Comparison of ENCODE assay signal across 20 mouse cellular contexts in genomic region chr9:90490561-90491152, GRCm38 (mm10).
DNase-seq lines count a peak whose midpoint lies in the region; ATAC-seq and TF ChIP-seq lines count a peak whose summit lies in the region.
"Had no signal": no experiment of that assay in that cellular context is flagged by ENCODE, and none has a peak within 500 bp of the region (broad histone marks: within the 10 kb centered on the region; RNA-seq: fewer than 3 reads in every experiment).

No protein-coding gene starts in this region.

- no peak for DNase-seq in midbrain, embryonic 10.5 days (ENCODE audit: low spot score)
- DNase-seq in retina, embryonic 14.5 days (ENCODE audit: low spot score): peak; percentile 38
- DNase-seq in thymus, adult 2 months: no peak
- DNase-seq: adrenal gland, adult 8-10 months; cerebellum, adult 18-20 months; gastrocnemius, postnatal 36 days; right cerebral cortex, postnatal 14 days; thymus, postnatal 25 days had no signal

- H3K27ac ChIP-seq in forebrain, embryonic 13.5 days: no peak overlapping the region
- H3K27ac ChIP-seq in forebrain, embryonic 12.5 days: no peak overlapping the region
- H3K27ac ChIP-seq in midbrain, embryonic 13.5 days: no peak overlapping the region
- H3K27ac ChIP-seq in midbrain, embryonic 10.5 days (replicated peaks): no peak overlapping the region
- H3K27ac ChIP-seq in hindbrain, embryonic 15.5 days (replicated peaks): no peak overlapping the region
- no peak overlapping the region for H3K27ac ChIP-seq in thymus, adult 2 months (ENCODE audit: control insufficient read depth, insufficient read depth, low read length)
- no peak overlapping the region for H3K27ac ChIP-seq in liver, embryonic 12.5 days
- H3K27ac ChIP-seq: kidney, postnatal 0 days; layer of hippocampus, adult 2 months; left cerebral cortex, adult 2 months; limb, embryonic 12.5 days; liver, embryonic 14.5 days had no signal

- H3K4me2 ChIP-seq in forebrain, embryonic 13.5 days: no peak overlapping the region
- H3K4me2 ChIP-seq in forebrain, embryonic 12.5 days: no peak overlapping the region
- no peak overlapping the region for H3K4me2 ChIP-seq in midbrain, embryonic 13.5 days (replicated peaks)
- H3K4me2 ChIP-seq in hindbrain, embryonic 15.5 days: no peak overlapping the region
- H3K4me2 ChIP-seq in liver, embryonic 12.5 days: no peak overlapping the region
- H3K4me2 ChIP-seq: heart, embryonic 11.5 days; limb, embryonic 12.5 days had no signal

- no peak for TF ChIP-seq POLR2A in thymus, adult 2 months (IDR thresholded peaks at IDR 0.05; ENCODE audit: control insufficient read depth, extremely low read depth, insufficient read depth, low read length, poor library complexity)

- H3K27me3 ChIP-seq in forebrain, embryonic 13.5 days: no peaks in the 10 kb centered on the region
- H3K27me3 ChIP-seq in forebrain, embryonic 12.5 days: no peaks in the 10 kb centered on the region
- H3K27me3 ChIP-seq in midbrain, embryonic 13.5 days: no peaks in the 10 kb centered on the region
- no peaks in the 10 kb centered on the region for H3K27me3 ChIP-seq in midbrain, embryonic 10.5 days (ENCODE audit: low read depth, poor library complexity, severe bottlenecking)
- H3K27me3 ChIP-seq in hindbrain, embryonic 15.5 days: no peaks in the 10 kb centered on the region
- H3K27me3 ChIP-seq in thymus, adult 2 months (ENCODE audit: control insufficient read depth, insufficient read depth, low read length): no peaks in the 10 kb centered on the region
- H3K27me3 ChIP-seq in liver, embryonic 12.5 days (replicated peaks): no peaks in the 10 kb centered on the region
- H3K27me3 ChIP-seq: limb, embryonic 12.5 days had no signal

- no peak overlapping the region for H3K4me3 ChIP-seq in forebrain, embryonic 13.5 days
- H3K4me3 ChIP-seq in forebrain, embryonic 12.5 days (replicated peaks): no peak overlapping the region
- H3K4me3 ChIP-seq in midbrain, embryonic 13.5 days (replicated peaks): no peak overlapping the region
- no peak overlapping the region for H3K4me3 ChIP-seq in midbrain, embryonic 10.5 days
- no peak overlapping the region for H3K4me3 ChIP-seq in hindbrain, embryonic 15.5 days
- no peak overlapping the region for H3K4me3 ChIP-seq in thymus, adult 2 months (ENCODE audit: control insufficient read depth, insufficient read depth, low read length)
- H3K4me3 ChIP-seq in liver, embryonic 12.5 days: no peak overlapping the region
- H3K4me3 ChIP-seq: layer of hippocampus, adult 2 months; left cerebral cortex, adult 2 months; limb, embryonic 12.5 days had no signal

- no peaks in the 10 kb centered on the region for H3K9me3 ChIP-seq in forebrain, embryonic 13.5 days (replicated peaks)
- H3K9me3 ChIP-seq in forebrain, embryonic 12.5 days: no peaks in the 10 kb centered on the region
- H3K9me3 ChIP-seq in midbrain, embryonic 13.5 days: no peaks in the 10 kb centered on the region
- H3K9me3 ChIP-seq in midbrain, embryonic 10.5 days (replicated peaks): no peaks in the 10 kb centered on the region
- H3K9me3 ChIP-seq in hindbrain, embryonic 15.5 days: no peaks in the 10 kb centered on the region
- H3K9me3 ChIP-seq in liver, embryonic 12.5 days (replicated peaks): no peaks in the 10 kb centered on the region
- H3K9me3 ChIP-seq: limb, embryonic 12.5 days had no signal

- 65% methylated on average over 7 of the region's 7 CpGs for WGBS in forebrain, embryonic 13.5 days
- 76% methylated on average over 7 of the region's 7 CpGs for WGBS in forebrain, embryonic 12.5 days
- WGBS in midbrain, embryonic 13.5 days: 78% methylated on average over 7 of the region's 7 CpGs
- WGBS in midbrain, embryonic 10.5 days: 89% methylated on average over 7 of the region's 7 CpGs
- WGBS in hindbrain, embryonic 15.5 days: 42% methylated on average over 7 of the region's 7 CpGs
- WGBS in thymus, adult 2 months: 82% methylated on average over 7 of the region's 7 CpGs
- 64% methylated on average over 7 of the region's 7 CpGs for WGBS in liver, embryonic 12.5 days (ENCODE audit: insufficient replicate concordance)

- H3K9ac ChIP-seq in forebrain, embryonic 13.5 days: no peak overlapping the region
- H3K9ac ChIP-seq in forebrain, embryonic 12.5 days: no peak overlapping the region
- H3K9ac ChIP-seq in midbrain, embryonic 13.5 days (replicated peaks): no peak overlapping the region
- no peak overlapping the region for H3K9ac ChIP-seq in hindbrain, embryonic 15.5 days
- no peak overlapping the region for H3K9ac ChIP-seq in liver, embryonic 12.5 days
- H3K9ac ChIP-seq: limb, embryonic 12.5 days; liver, embryonic 14.5 days had no signal

- no peaks in the 10 kb centered on the region for H3K36me3 ChIP-seq in forebrain, embryonic 13.5 days (ENCODE audit: poor library complexity, severe bottlenecking)
- H3K36me3 ChIP-seq in forebrain, embryonic 12.5 days (replicated peaks): no peaks in the 10 kb centered on the region
- no peaks in the 10 kb centered on the region for H3K36me3 ChIP-seq in midbrain, embryonic 13.5 days
- H3K36me3 ChIP-seq in midbrain, embryonic 10.5 days: no peaks in the 10 kb centered on the region
- H3K36me3 ChIP-seq in hindbrain, embryonic 15.5 days: no peaks in the 10 kb centered on the region
- H3K36me3 ChIP-seq in thymus, adult 2 months (ENCODE audit: control insufficient read depth, insufficient read depth, low read length): no peaks in the 10 kb centered on the region
- H3K36me3 ChIP-seq in liver, embryonic 12.5 days: no peaks in the 10 kb centered on the region
- H3K36me3 ChIP-seq: limb, embryonic 12.5 days had no signal

- no peak for TF ChIP-seq CTCF in thymus, adult 2 months (IDR thresholded peaks at IDR 0.05; ENCODE audit: borderline replicate concordance, control insufficient read depth, extremely low read depth, insufficient read depth, low read length, poor library complexity)

- peak; percentile 78 for ATAC-seq in forebrain, embryonic 13.5 days
- ATAC-seq in forebrain, embryonic 12.5 days (ENCODE audit: low FRiP score): no peak; the same call in 1 of the 2 replicates
- ATAC-seq in midbrain, embryonic 13.5 days: peak; percentile 58; the same call in 1 of the 2 replicates
- 0 out of 2 replicates have a peak, but pooled peaks have one; percentile 71 for ATAC-seq in hindbrain, embryonic 15.5 days (ENCODE audit: low FRiP score, low read depth)
- ATAC-seq in liver, embryonic 12.5 days: no peak
- ATAC-seq: intestine, embryonic 16.5 days had no signal

- no peaks in the 10 kb centered on the region for H3K4me1 ChIP-seq in forebrain, embryonic 13.5 days
- H3K4me1 ChIP-seq in forebrain, embryonic 12.5 days: no peaks in the 10 kb centered on the region
- H3K4me1 ChIP-seq in midbrain, embryonic 13.5 days (replicated peaks): no peaks in the 10 kb centered on the region
- no peaks in the 10 kb centered on the region for H3K4me1 ChIP-seq in midbrain, embryonic 10.5 days
- H3K4me1 ChIP-seq in hindbrain, embryonic 15.5 days (replicated peaks): no peaks in the 10 kb centered on the region
- H3K4me1 ChIP-seq in thymus, adult 2 months (replicated peaks; ENCODE audit: control insufficient read depth, insufficient read depth, low read length): no peaks in the 10 kb centered on the region
- no peaks in the 10 kb centered on the region for H3K4me1 ChIP-seq in liver, embryonic 12.5 days
- H3K4me1 ChIP-seq: limb, embryonic 12.5 days had no signal

Comparison
In these comparisons a context has a peak if more than half of its experiments do, and no peak if none do; other contexts are left out.
1. ATAC-seq: peak in forebrain, embryonic 13.5 days (single experiment), midbrain, embryonic 13.5 days (single experiment) and hindbrain, embryonic 15.5 days (single experiment); none in forebrain, embryonic 12.5 days (single experiment) and liver, embryonic 12.5 days (single experiment).